Mouse (Mus musculus) lung, postnatal 0 days (tissue): ENCODE data around the gene Ablim2.

Source experiments
- CTCF ChIP-seq: IDR thresholded peaks from 2 replicates; pipeline ENCODE4 v1.5.1; 2016; ENCODE audit warnings: antibody characterized with exemption, mild to moderate bottlenecking
- EP300 ChIP-seq: IDR thresholded peaks from 2 replicates; pipeline ENCODE4 v1.6.1; 2016; ENCODE audit warnings: antibody characterized with exemption, mild to moderate bottlenecking, control low read depth

DNA sequence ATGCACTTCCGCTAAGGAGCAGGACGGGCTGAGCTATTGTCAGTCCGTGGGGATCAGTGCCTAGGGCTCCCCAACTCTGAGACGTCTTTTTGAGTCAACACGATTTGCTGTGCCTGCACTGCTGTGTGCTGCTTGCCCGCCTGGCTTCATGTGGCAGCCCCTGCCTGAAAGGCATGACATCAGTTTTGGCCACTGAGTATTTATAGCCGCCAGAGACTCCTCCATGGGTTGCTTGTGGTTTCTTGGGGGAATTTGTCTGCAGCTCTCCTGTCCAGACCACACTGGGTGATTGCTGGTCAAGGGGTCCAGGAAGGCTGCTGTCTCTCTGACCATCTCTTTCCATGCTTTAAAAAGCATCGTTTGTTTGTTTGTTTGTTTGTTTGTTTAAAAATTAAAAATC is 147.6 kb downstream of the Ablim2 start:
- TF ChIP-seq EP300 (no peak), CTCF (no peak)
